Mouse (Mus musculus): ENCODE results near the gene Eif4g3.

DNA sequence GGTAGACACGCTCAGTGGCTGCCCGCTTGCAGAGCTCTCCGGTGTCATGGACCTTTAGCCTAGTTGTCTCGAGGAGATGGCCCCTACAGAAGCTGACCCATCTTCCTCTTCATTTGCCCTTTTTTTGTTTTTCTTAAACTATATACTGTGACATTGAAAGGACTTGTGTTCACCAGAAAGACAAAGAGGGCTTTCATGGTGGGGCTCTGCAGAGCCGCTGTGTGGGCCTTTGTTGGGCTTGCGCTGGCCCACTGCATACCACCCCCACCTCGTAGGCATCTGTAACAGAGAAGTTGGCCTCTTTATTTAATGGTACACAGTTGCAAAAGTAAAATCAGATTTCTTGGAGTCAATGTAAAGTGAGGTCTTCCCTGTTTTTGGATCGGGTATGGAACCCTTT lies 44.3 kb downstream of the Eif4g3 start:
- TF ChIP-seq POLR2A (IDR thresholded peaks at IDR 0.05; ENCODE audit: control insufficient read depth, low read depth, low read length) (no peak), CTCF (IDR thresholded peaks at IDR 0.05; ENCODE audit: control insufficient read depth, insufficient read depth, insufficient replicate concordance, low read depth, low read length) (no peak)
